Mouse (Mus musculus) spleen, adult 2 months (tissue): ENCODE measurements at regions not wholly inside any gene's neighbourhood (a gene's known extent, or its start where the extent isn't known, plus 50 kb on each side); places are given as distances from the start of the nearest gene placed in this dataset.

ENCODE experiments used
- CTCF ChIP-seq: fragments of 200-500 bp; IDR thresholded peaks from 2 replicates; pipeline ENCODE4 v1.5.1; 2011; ENCODE audit warnings: mild to moderate bottlenecking, inconsistent platforms; ENCODE audit not compliant: insufficient read depth, insufficient read length, insufficient replicate concordance; ENCODE audit errors: extremely low read depth
- POLR2A ChIP-seq: fragments of 200-500 bp; IDR thresholded peaks from 2 replicates; pipeline ENCODE4 v1.6.1; 2011; ENCODE audit warnings: low read depth, low read length, inconsistent platforms

DNA sequence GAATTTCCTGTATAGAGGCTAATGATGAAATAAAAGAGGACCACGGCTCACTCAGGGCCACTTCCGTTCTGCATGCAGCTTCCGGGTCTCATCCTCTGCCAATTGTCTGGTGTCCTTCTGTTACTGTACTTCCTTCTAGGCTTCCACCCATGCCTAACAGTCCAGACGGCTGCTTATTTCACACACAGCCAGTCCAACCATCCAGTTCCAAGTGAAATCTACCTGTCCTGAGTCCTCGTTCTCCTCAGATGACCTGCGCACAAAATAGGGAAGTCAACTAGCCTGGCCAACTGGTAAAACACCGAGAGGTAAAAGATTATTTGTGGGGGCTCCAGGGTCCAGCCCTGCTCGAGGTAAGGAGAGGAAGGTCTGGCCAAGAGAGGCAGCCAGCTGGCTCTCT is 169.7 kb downstream of the Kcna5 start:
- TF ChIP-seq POLR2A = no peak
- TF ChIP-seq CTCF = no peak
